Mouse (Mus musculus): ENCODE measurements around the gene Fbxl15. TPM values are rescaled to one million over a fixed set of nuclear protein-coding genes. Genes with fewer than 3 reads are reported as not detected.

Fbxl15 gene
- polyA plus RNA-seq, 1 experiment from 2014 or later, result 15.0 TPM

- ATAC-seq (replicated peaks; ENCODE audit: insufficient number of reproducible peaks, low FRiP score, low TSS enrichment, low read depth) (0 out of 2 replicates have a peak, but pooled peaks have one; percentile 22), DNase-seq (ENCODE audit: low spot score) (no peak)
- H3K27me3 ChIP-seq (ENCODE audit: control insufficient read depth, insufficient read depth, low read length), result no peaks in the 10 kb centered on the region
- no peaks in the 10 kb centered on the region for H3K36me3 ChIP-seq (replicated peaks; ENCODE audit: control insufficient read depth, insufficient read depth, low read depth, low read length)
- WGBS, result 33% methylated on average over 15 of the region's 15 CpGs
- H3K4me1 ChIP-seq (ENCODE audit: control insufficient read depth, insufficient read depth, low read length), result peaks cover 5% of the 10 kb centered on the region
- H3K9ac ChIP-seq (replicated peaks; ENCODE audit: low read length), result peak overlapping the region; percentile 83
- peak overlapping the region; percentile 81 for H3K4me2 ChIP-seq (ENCODE audit: low read depth, low read length)
- H3K27ac ChIP-seq (replicated peaks; ENCODE audit: low read depth, low read length), result 0 out of 2 replicates have a peak overlapping the region, but pooled peaks have one; percentile 35
- no peaks in the 10 kb centered on the region for H3K9me3 ChIP-seq (replicated peaks; ENCODE audit: control insufficient read depth, low read length)
- peak overlapping the region; percentile 71 for H3K4me3 ChIP-seq (ENCODE audit: low read depth, low read length)
Observed at GRCm38 (mm10) chr19:46337719-46338330, 9.8 kb downstream of the Fbxl15 start.

DNA sequence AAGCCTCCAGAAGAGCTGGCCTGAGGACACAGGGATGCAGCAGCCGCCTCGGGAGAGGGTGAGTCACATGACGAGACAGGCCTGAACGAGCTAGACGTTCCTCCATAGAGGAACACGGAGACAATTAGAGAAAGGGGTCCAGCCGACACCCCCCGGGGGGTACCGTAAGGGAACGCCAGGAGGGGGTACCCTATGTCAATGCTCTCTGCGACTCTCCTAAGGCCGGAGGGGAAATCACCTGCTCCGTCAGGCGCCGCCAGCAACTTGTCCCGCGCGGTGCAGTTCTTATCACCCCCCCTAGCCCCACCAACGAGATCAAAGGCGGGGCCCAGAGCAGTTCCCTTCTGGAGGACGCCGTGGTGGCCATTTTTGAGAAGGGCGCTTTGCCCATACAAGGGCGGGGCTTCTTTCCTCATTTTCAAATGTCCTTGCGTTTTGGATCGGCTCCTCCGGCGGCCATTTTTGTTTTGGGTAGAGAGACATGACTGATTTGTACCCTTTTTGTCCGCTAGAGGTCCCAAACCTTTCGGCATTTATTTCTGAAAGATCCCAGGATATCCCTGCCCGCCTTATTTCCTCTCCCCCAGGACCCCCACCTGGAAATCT is 10.4 kb downstream of the Fbxl15 start, which contains the start of gene Cuedc2:
Cuedc2 (minus strand) TSS at position 372 of the 606 bp plus-strand sequence.
- under 1% methylated on average over 31 of the region's 31 CpGs for WGBS
- Histone ChIP-seq H3K27ac (replicated peaks; ENCODE audit: low read depth, low read length) (0 out of 2 replicates have a peak within 1 kb of the TSS, but pooled peaks have one; percentile 35), H3K36me3 (replicated peaks; ENCODE audit: control insufficient read depth, insufficient read depth, low read depth, low read length) (no peaks in the 10 kb centered on the region)

DNA sequence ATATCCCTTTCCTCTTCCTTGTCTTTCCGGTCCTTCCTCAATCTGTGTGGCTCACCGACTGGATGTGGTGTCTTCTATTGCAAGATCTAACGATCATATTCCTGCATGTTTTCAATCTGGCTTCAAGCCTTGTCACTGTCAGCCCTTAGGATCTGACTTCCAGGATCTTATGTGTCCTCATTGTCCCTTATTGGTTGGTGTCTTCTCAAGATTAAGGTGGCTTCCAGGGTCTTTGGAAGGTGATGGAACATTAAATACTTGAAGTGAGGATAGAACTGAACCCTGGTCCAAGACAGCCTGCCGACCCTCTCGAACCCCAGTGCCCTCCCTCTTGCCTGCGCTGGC is 10.9 kb downstream of the Fbxl15 start:
- no peak for DNase-seq (ENCODE audit: low spot score)
- Histone ChIP-seq H3K9me3 (replicated peaks; ENCODE audit: control insufficient read depth, low read length) (no peaks in the 10 kb centered on the region), H3K4me2 (ENCODE audit: low read depth, low read length) (peak overlapping the region; percentile 0; the same call in 1 of the 2 replicates), H3K36me3 (replicated peaks; ENCODE audit: control insufficient read depth, insufficient read depth, low read depth, low read length) (no peaks in the 10 kb centered on the region), H3K9ac (replicated peaks; ENCODE audit: low read length) (no peak overlapping the region), H3K4me3 (ENCODE audit: low read depth, low read length) (no peak overlapping the region), H3K27ac (replicated peaks; ENCODE audit: low read depth, low read length) (no peak overlapping the region), H3K27me3 (ENCODE audit: control insufficient read depth, insufficient read depth, low read length) (no peaks in the 10 kb centered on the region; the same call in 1 of the 2 replicates), H3K4me1 (ENCODE audit: control insufficient read depth, insufficient read depth, low read length) (peaks cover 5% of the 10 kb centered on the region)
- WGBS, result 55% methylated on average over 6 of the region's 6 CpGs
- ATAC-seq (replicated peaks; ENCODE audit: insufficient number of reproducible peaks, low FRiP score, low TSS enrichment, low read depth), result no peak; the same call in 1 of the 2 replicates

More for the DNA sequence above, 10.4 kb downstream of the Fbxl15 start, which contains the start of gene Cuedc2:
- peak within 1 kb of the TSS; percentile 81 for H3K4me2 ChIP-seq (ENCODE audit: low read depth, low read length)
- DNase-seq (ENCODE audit: low spot score) (peak; percentile 96), ATAC-seq (replicated peaks; ENCODE audit: insufficient number of reproducible peaks, low FRiP score, low TSS enrichment, low read depth) (peak; percentile 83)
- H3K9ac ChIP-seq (replicated peaks; ENCODE audit: low read length), result peak within 1 kb of the TSS; percentile 83
- H3K27me3 ChIP-seq (ENCODE audit: control insufficient read depth, insufficient read depth, low read length), result no peaks in the 10 kb centered on the region
- no peaks in the 10 kb centered on the region for H3K9me3 ChIP-seq (replicated peaks; ENCODE audit: control insufficient read depth, low read length)
- peak within 1 kb of the TSS; percentile 71 for H3K4me3 ChIP-seq (ENCODE audit: low read depth, low read length)
- peaks cover 5% of the 10 kb centered on the region for H3K4me1 ChIP-seq (ENCODE audit: control insufficient read depth, insufficient read depth, low read length)

GRCm38 (mm10) chr19:46339287-46339971 is 11.4 kb downstream of the Fbxl15 start:
- ATAC-seq (replicated peaks; ENCODE audit: insufficient number of reproducible peaks, low FRiP score, low TSS enrichment, low read depth) (no peak), DNase-seq (ENCODE audit: low spot score) (no peak)
- Histone ChIP-seq H3K4me2 (ENCODE audit: low read depth, low read length) (no peak overlapping the region), H3K36me3 (replicated peaks; ENCODE audit: control insufficient read depth, insufficient read depth, low read depth, low read length) (no peaks in the 10 kb centered on the region), H3K27ac (replicated peaks; ENCODE audit: low read depth, low read length) (no peak overlapping the region), H3K4me1 (ENCODE audit: control insufficient read depth, insufficient read depth, low read length) (peaks cover 5% of the 10 kb centered on the region), H3K9ac (replicated peaks; ENCODE audit: low read length) (no peak overlapping the region; the same call in 1 of the 2 replicates), H3K4me3 (ENCODE audit: low read depth, low read length) (no peak overlapping the region), H3K9me3 (replicated peaks; ENCODE audit: control insufficient read depth, low read length) (no peaks in the 10 kb centered on the region), H3K27me3 (ENCODE audit: control insufficient read depth, insufficient read depth, low read length) (no peaks in the 10 kb centered on the region; the same call in 1 of the 2 replicates)
- 76% methylated on average over 7 of the region's 7 CpGs for WGBS

DNA sequence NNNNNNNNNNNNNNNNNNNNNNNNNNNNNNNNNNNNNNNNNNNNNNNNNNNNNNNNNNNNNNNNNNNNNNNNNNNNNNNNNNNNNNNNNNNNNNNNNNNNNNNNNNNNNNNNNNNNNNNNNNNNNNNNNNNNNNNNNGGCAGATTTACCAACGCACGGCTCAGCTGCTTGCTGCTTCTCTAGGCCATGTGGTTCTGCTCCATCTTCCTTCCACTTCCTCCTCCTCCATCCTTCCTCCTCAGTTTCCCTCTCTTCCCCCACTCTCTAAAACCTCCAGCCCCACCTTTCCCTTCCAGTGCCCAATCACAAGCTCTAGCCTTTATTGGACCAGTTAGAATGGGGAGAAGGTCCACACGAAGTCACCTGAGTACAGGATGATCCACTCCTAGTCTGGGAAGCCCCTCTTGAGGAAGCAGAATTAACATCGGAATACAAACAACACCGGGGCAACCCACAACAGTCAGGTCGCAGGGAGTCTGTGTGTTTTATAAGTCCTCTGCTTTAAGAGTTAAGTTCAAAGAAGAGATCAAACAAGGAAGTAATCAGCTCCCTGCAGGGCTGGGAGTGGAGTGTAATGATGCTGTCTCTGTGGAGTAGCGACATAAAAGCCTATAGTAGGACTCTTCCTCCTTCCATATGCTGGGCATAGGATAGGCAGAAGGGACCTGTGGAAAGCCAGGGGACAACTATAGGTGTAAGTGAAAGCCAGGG is 16.9 kb downstream of the Fbxl15 start:
- Histone ChIP-seq H3K4me1 (ENCODE audit: control insufficient read depth, insufficient read depth, low read length) (no peaks in the 10 kb centered on the region; the same call in 1 of the 2 replicates), H3K27ac (replicated peaks; ENCODE audit: low read depth, low read length) (no peak overlapping the region), H3K27me3 (ENCODE audit: control insufficient read depth, insufficient read depth, low read length) (no peaks in the 10 kb centered on the region; the same call in 1 of the 2 replicates), H3K36me3 (replicated peaks; ENCODE audit: control insufficient read depth, insufficient read depth, low read depth, low read length) (no peaks in the 10 kb centered on the region), H3K4me2 (ENCODE audit: low read depth, low read length) (no peak overlapping the region), H3K4me3 (ENCODE audit: low read depth, low read length) (no peak overlapping the region), H3K9me3 (replicated peaks; ENCODE audit: control insufficient read depth, low read length) (no peaks in the 10 kb centered on the region), H3K9ac (replicated peaks; ENCODE audit: low read length) (no peak overlapping the region)
- 28% methylated on average over 7 of the region's 7 CpGs for WGBS
- ATAC-seq (replicated peaks; ENCODE audit: insufficient number of reproducible peaks, low FRiP score, low TSS enrichment, low read depth), result no peak
- DNase-seq (ENCODE audit: low spot score), result no peak

GRCm38 (mm10) chr19:46347146-46347545 is 19.2 kb downstream of the Fbxl15 start:
- Histone ChIP-seq H3K4me1 (ENCODE audit: control insufficient read depth, insufficient read depth, low read length) (no peaks in the 10 kb centered on the region; the same call in 1 of the 2 replicates), H3K4me3 (ENCODE audit: low read depth, low read length) (no peak overlapping the region), H3K27ac (replicated peaks; ENCODE audit: low read depth, low read length) (no peak overlapping the region), H3K9ac (replicated peaks; ENCODE audit: low read length) (no peak overlapping the region), H3K4me2 (ENCODE audit: low read depth, low read length) (no peak overlapping the region), H3K9me3 (replicated peaks; ENCODE audit: control insufficient read depth, low read length) (no peaks in the 10 kb centered on the region), H3K36me3 (replicated peaks; ENCODE audit: control insufficient read depth, insufficient read depth, low read depth, low read length) (no peaks in the 10 kb centered on the region), H3K27me3 (ENCODE audit: control insufficient read depth, insufficient read depth, low read length) (peaks cover 3% of the 10 kb centered on the region; the same call in 1 of the 2 replicates)
- DNase-seq (ENCODE audit: low spot score) (no peak), ATAC-seq (replicated peaks; ENCODE audit: insufficient number of reproducible peaks, low FRiP score, low TSS enrichment, low read depth) (no peak)
- 90% methylated on average over 1 of the region's 1 CpGs for WGBS

- H3K4me3 ChIP-seq (ENCODE audit: low read depth, low read length), result peak overlapping the region; percentile 66
- WGBS, result 30% methylated on average over 14 of the region's 14 CpGs
- H3K27me3 ChIP-seq (ENCODE audit: control insufficient read depth, insufficient read depth, low read length), result peaks cover 3% of the 10 kb centered on the region; the same call in 1 of the 2 replicates
- H3K4me2 ChIP-seq (ENCODE audit: low read depth, low read length), result peak overlapping the region; percentile 97
- H3K27ac ChIP-seq (replicated peaks; ENCODE audit: low read depth, low read length), result no peak overlapping the region
- no peaks in the 10 kb centered on the region for H3K9me3 ChIP-seq (replicated peaks; ENCODE audit: control insufficient read depth, low read length)
- ATAC-seq (replicated peaks; ENCODE audit: insufficient number of reproducible peaks, low FRiP score, low TSS enrichment, low read depth) (no peak), DNase-seq (ENCODE audit: low spot score) (peak; percentile 32)
- no peaks in the 10 kb centered on the region; the same call in 1 of the 2 replicates for H3K4me1 ChIP-seq (ENCODE audit: control insufficient read depth, insufficient read depth, low read length)
- H3K36me3 ChIP-seq (replicated peaks; ENCODE audit: control insufficient read depth, insufficient read depth, low read depth, low read length), result no peaks in the 10 kb centered on the region
- H3K9ac ChIP-seq (replicated peaks; ENCODE audit: low read length), result peak overlapping the region; percentile 85
Observed at GRCm38 (mm10) chr19:46347936-46348668, 20.1 kb downstream of the Fbxl15 start.
